Mouse (Mus musculus) intestine, embryonic 15.5 days (tissue): ENCODE results near the gene Map3k15. TPM values are rescaled to one million over a fixed set of nuclear protein-coding genes. Genes with fewer than 3 reads are reported as not detected.

Experiments
- ATAC-seq: fragments of 200-750 bp; cut with Nextera tagmentation; 2 replicates; pipeline ENCODE4 v1.8.0; 2017; ENCODE audit warnings: moderate TSS enrichment, moderate library complexity
- H3K27ac ChIP-seq: fragments of 300-500 bp; sonication (generic); 2 replicates; pipeline ENCODE4 v1.5.1; 2015; ENCODE audit warnings: mild to moderate bottlenecking, inconsistent platforms
- H3K27me3 ChIP-seq: fragments of 300-500 bp; sonication (generic); replicated peaks from 2 replicates; pipeline ENCODE4 v1.6.1; 2015; ENCODE audit warnings: inconsistent platforms
- H3K36me3 ChIP-seq: fragments of 300-500 bp; sonication (generic); 2 replicates; pipeline ENCODE4 v1.6.1; 2015; ENCODE audit warnings: inconsistent platforms
- H3K4me1 ChIP-seq: fragments of 300-500 bp; sonication (generic); replicated peaks from 2 replicates; pipeline ENCODE4 v1.6.1; 2015; ENCODE audit warnings: inconsistent platforms
- H3K4me2 ChIP-seq: fragments of 300-500 bp; sonication (generic); replicated peaks from 2 replicates; pipeline ENCODE4 v1.6.1; 2015; ENCODE audit warnings: mild to moderate bottlenecking, inconsistent platforms
- H3K4me3 ChIP-seq: fragments of 300-500 bp; sonication (generic); replicated peaks from 2 replicates; pipeline ENCODE4 v1.5.1; 2015; ENCODE audit warnings: inconsistent platforms
- H3K9ac ChIP-seq: fragments of 300-500 bp; sonication (generic); 2 replicates; pipeline ENCODE4 v1.6.1; 2015; ENCODE audit warnings: inconsistent platforms
- H3K9me3 ChIP-seq: fragments of 300-500 bp; sonication (generic); 2 replicates; pipeline ENCODE4 v1.6.1; 2016; ENCODE audit warnings: inconsistent platforms
- WGBS: fragments of 180-500 bp; shearing (Covaris S2); methylation state at CpG from one replicate; pipeline ENCODE4 v1.1.7; 2015; 5-methylcytosine and 5-hydroxymethylcytosine counted together
- polyA plus RNA-seq: library from polyadenylated mRNA; unstranded; fragments of >200 nt; fragmentation: Nextera tagmentation; extraction: Ambion mirVana; gene quantifications from 2 replicates; pipeline ENCODE4 v1.2.1, GENCODE M21; 2015

Map3k15 gene
- polyA plus RNA-seq, 1 experiment from 2014 or later = 0.57 TPM

DNA sequence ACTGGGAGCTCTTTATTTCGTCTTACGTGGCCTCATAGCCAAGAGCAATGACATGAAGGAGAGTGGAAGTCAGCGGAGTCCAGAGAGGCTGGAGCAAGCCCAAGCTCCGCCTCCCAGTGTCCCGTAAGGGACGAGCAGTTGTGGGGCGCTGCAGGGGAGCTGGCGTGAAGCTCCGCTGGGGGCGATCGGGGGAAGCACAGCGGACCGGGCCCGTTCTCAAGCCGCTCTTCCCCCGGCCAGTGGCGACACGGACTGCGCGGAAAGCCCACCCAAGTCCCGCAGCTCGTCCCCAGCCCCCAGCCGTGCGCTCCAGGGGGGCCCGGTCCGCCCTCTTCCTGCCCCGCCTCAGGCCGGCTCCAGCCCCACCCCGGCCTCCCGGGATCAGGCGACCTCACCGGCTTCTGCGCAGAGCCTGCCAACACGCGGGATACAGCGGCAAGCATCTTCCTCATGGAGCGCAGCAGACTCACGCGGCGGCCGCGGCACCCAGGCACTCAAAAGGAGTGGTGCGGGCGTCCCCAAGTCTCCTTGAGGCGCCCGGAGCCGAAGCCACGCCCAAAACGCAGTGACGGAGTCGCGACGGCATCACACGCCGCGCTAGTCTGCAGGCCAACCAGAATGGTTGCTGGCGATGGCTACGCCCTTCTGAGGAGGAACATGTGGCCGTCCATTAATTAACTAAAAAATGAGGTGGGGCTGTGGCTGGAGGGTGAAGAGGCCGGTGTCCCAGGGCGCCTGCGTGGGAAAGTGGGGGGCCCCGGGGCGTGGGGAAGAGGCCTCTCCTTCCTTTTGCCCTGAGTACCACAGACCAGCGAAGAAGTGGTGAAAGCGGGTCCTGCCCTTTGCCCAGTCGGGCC is 149.9 kb downstream of the Map3k15 start, which contains the start of gene Pdha1:
Gene Pdha1, minus strand, starts transcription at position 553 of the 857 bp plus-strand sequence.
- H3K4me2 ChIP-seq = peak within 1 kb of the TSS; percentile 58
- peak within 1 kb of the TSS; percentile 58 for H3K4me3 ChIP-seq
- peak; percentile 98 for ATAC-seq
- H3K36me3 ChIP-seq = no peaks in the 10 kb centered on the region
- peak within 1 kb of the TSS; percentile 94 for H3K27ac ChIP-seq
- H3K27me3 ChIP-seq = no peaks in the 10 kb centered on the region
- peak within 1 kb of the TSS; percentile 66 for H3K9ac ChIP-seq
- WGBS = 20% methylated on average over 64 of the region's 67 CpGs
- no peaks in the 10 kb centered on the region for H3K4me1 ChIP-seq
- no peaks in the 10 kb centered on the region for H3K9me3 ChIP-seq

DNA sequence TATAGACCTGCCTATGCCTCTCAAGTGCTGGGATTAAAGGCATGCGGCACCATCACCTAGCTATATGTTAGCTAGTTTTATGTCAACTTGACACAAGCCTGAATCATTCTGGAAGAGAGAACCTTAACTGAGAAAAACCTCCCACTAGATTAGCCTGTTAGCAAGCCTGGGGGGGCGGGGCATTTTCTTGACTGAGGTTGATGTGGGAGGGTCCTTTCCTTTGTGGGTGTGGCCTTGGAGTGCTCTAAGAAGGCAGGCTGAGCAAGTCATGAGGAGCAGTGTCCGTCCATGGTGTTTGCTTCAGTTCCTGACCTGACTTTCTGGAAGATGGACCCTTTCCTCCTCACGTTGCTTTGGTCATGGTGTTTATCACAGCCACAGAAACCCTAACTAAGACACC is 158.6 kb downstream of the Map3k15 start:
- 83% methylated on average over 4 of the region's 4 CpGs for WGBS
- Histone ChIP-seq H3K4me2 (no peak overlapping the region), H3K4me1 (no peaks in the 10 kb centered on the region), H3K4me3 (no peak overlapping the region), H3K36me3 (no peaks in the 10 kb centered on the region), H3K9me3 (no peaks in the 10 kb centered on the region), H3K9ac (no peak overlapping the region), H3K27me3 (no peaks in the 10 kb centered on the region), H3K27ac (no peak overlapping the region)
- no peak for ATAC-seq

DNA sequence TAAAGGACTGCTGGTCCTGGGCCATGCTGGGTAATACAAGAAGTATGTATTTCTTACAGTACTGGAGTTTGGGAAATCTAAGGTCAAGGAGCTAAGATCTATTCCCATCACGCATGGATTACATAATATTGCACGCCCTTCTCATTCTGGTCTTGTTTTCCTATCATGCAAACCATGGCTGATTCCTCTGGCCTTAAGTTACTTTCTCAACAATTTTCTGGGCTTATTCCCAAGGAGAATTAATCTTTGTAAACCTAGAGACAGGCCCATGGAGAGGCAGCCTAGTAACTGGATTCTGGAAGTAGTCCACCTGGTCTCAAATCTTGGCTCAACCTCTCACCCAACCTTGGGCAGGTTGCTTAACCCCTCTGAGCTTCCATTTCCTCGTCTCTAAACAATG is 159.2 kb downstream of the Map3k15 start:
- Histone ChIP-seq H3K4me3 (no peak overlapping the region), H3K27ac (no peak overlapping the region), H3K4me1 (no peaks in the 10 kb centered on the region), H3K9ac (no peak overlapping the region), H3K9me3 (no peaks in the 10 kb centered on the region), H3K27me3 (no peaks in the 10 kb centered on the region), H3K36me3 (no peaks in the 10 kb centered on the region), H3K4me2 (no peak overlapping the region)
- ATAC-seq = no peak
- 86% methylated on average over 3 of the region's 3 CpGs for WGBS

GRCm38 (mm10) chrX:160148859-160149258 is 160.6 kb downstream of the Map3k15 start:
- Histone ChIP-seq H3K9ac (no peak overlapping the region), H3K36me3 (no peaks in the 10 kb centered on the region), H3K27ac (no peak overlapping the region), H3K4me2 (no peak overlapping the region), H3K27me3 (no peaks in the 10 kb centered on the region), H3K9me3 (no peaks in the 10 kb centered on the region), H3K4me1 (no peaks in the 10 kb centered on the region), H3K4me3 (no peak overlapping the region)
- 81% methylated on average over 3 of the region's 3 CpGs for WGBS
- no peak for ATAC-seq

DNA sequence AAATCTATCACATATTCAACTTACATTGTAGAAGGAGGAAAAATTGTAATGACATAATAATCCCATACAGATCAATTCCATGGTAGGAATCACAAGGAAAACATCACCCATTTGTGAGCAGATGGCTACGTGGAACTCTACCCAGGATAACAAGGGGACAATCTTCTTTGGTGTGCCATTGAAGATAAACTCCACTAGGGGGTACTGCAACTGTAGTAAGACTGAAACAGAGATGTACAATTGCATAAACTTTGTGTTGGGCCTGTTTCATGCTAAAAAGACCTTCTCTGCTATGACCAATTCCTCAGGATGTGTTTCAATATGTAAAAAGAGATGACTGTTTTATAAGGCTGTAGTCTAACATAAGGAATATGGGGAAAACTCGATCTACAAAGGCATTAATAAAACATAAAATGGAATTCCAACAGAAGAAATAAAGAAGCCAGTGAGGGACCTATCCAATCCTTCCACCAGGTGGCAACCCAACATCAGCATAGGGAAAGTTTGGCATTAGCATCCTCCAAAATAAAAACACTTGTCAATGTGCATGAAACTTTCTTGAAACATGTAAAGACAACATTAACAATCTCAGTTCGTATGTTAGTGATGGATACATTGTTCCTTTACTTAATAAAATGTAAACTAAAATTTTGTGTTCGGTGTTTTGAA is 165.0 kb downstream of the Map3k15 start:
- WGBS = 62% methylated on average over 4 of the region's 4 CpGs
- no peak for ATAC-seq
- H3K36me3 ChIP-seq = no peaks in the 10 kb centered on the region
- H3K27me3 ChIP-seq = no peaks in the 10 kb centered on the region
- H3K4me3 ChIP-seq = no peak overlapping the region
- H3K4me1 ChIP-seq = no peaks in the 10 kb centered on the region
- no peak overlapping the region for H3K9ac ChIP-seq
- H3K9me3 ChIP-seq = no peaks in the 10 kb centered on the region
- no peak overlapping the region for H3K27ac ChIP-seq
- H3K4me2 ChIP-seq = no peak overlapping the region

DNA sequence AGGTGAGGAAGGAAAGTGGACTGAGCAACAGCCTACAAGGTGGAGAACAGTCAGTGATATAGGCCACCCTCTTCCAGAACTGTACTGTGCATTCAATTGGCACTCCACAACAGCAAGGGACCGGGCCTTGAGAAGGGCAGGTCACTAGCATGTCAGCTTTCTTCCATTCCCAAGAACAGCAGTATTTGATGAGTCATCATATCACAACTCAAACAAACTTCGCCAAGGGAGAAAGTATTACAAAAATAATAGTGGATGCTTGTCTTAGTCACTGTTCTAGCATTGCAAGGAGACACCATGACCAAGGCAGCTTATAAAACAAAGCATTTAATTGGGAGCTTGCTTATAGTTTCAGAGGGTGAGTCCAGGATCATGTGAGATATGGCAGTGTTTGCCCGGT is 176.0 kb downstream of the Map3k15 start:
- no peaks in the 10 kb centered on the region for H3K27me3 ChIP-seq
- H3K9me3 ChIP-seq = no peaks in the 10 kb centered on the region
- no peak overlapping the region for H3K9ac ChIP-seq
- ATAC-seq = no peak
- H3K4me3 ChIP-seq = no peak overlapping the region
- H3K27ac ChIP-seq = no peak overlapping the region
- 88% methylated on average over 3 of the region's 3 CpGs for WGBS
- H3K36me3 ChIP-seq = no peaks in the 10 kb centered on the region
- no peak overlapping the region for H3K4me2 ChIP-seq
- H3K4me1 ChIP-seq = no peaks in the 10 kb centered on the region

DNA sequence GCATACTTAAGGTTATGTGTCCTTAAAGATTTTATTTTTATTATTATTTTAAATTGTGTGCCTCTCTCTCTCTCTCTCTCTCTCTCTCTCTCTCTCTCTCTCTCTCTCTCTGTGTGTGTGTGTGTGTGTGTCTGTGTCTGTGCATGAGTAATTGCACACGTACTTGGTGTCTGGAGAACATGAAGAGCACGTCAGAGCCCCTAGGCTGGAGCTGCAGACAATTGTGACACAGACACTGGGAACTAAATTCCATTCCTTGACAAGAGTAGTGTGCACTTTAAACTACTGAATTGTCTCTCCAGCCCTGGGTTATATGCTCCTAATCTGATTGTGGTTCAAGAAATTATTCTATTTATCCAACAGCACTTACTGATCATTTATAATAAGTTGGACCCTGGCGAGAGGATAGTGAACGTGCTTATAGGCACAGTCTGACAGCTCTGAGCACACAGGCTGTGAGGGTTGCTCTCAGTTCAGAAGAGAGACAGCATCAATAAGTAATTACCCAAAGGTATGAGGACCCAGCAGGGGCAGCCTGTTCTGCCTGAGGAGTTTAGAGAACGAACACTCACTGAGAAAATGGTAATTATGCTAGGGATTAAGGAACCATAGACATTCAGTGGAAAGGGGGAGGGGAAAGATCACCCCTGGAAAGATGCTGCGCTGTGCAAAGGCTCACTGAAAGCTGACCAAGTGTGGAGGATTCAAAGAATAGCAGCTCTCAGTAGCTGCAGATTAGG is 178.2 kb downstream of the Map3k15 start:
- Histone ChIP-seq H3K4me1 (no peaks in the 10 kb centered on the region), H3K27ac (no peak overlapping the region), H3K9ac (no peak overlapping the region), H3K36me3 (no peaks in the 10 kb centered on the region), H3K4me2 (no peak overlapping the region), H3K4me3 (no peak overlapping the region), H3K9me3 (no peaks in the 10 kb centered on the region), H3K27me3 (no peaks in the 10 kb centered on the region)
- WGBS = 31% methylated on average over 6 of the region's 6 CpGs
- no peak for ATAC-seq

- WGBS = 10% methylated on average over 2 of the region's 3 CpGs
- Histone ChIP-seq H3K9ac (no peak overlapping the region), H3K36me3 (no peaks in the 10 kb centered on the region), H3K27ac (no peak overlapping the region), H3K9me3 (no peaks in the 10 kb centered on the region), H3K4me1 (no peaks in the 10 kb centered on the region), H3K4me2 (no peak overlapping the region), H3K27me3 (no peaks in the 10 kb centered on the region), H3K4me3 (no peak overlapping the region)
- no peak for ATAC-seq
Measured at GRCm38 (mm10) chrX:160170150-160170549, 181.9 kb downstream of the Map3k15 start.

Other genes with a start within 250 kb of the Map3k15 start
- gene Pdha1, start 150.0 kb downstream of the Map3k15 start, polyA plus RNA-seq = 141 and 145 TPM in 2 replicates